Mouse (Mus musculus): Measurements from ENCODE around the gene Sema5b.
"Not testable (repeated sequence)": the region's sequence is repeated elsewhere in the genome, so short reads cannot be mapped to it uniquely, and the experiment has no call there.

Sema5b gene

DNA sequence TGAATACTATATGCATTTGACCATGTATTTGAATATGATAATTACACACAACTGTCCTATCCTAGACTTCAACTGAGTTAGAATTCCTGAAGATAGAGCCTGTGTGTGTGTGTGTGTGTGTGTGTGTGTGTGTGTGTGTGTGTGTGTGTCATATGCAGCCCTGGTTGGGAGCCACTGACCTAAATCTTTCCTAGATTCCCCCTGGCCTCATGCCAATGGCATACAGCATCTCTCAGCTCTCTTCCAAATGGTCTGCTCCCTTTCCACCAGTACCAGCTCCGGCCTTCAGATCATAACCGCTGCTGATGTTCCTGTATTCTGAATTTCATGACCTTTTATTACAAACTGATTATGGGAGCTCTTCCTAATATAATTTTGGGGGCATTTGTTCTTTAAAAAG is 8.4 kb downstream of the Sema5b start:
- DNase-seq (ENCODE audit: low spot score): no peak

DNA sequence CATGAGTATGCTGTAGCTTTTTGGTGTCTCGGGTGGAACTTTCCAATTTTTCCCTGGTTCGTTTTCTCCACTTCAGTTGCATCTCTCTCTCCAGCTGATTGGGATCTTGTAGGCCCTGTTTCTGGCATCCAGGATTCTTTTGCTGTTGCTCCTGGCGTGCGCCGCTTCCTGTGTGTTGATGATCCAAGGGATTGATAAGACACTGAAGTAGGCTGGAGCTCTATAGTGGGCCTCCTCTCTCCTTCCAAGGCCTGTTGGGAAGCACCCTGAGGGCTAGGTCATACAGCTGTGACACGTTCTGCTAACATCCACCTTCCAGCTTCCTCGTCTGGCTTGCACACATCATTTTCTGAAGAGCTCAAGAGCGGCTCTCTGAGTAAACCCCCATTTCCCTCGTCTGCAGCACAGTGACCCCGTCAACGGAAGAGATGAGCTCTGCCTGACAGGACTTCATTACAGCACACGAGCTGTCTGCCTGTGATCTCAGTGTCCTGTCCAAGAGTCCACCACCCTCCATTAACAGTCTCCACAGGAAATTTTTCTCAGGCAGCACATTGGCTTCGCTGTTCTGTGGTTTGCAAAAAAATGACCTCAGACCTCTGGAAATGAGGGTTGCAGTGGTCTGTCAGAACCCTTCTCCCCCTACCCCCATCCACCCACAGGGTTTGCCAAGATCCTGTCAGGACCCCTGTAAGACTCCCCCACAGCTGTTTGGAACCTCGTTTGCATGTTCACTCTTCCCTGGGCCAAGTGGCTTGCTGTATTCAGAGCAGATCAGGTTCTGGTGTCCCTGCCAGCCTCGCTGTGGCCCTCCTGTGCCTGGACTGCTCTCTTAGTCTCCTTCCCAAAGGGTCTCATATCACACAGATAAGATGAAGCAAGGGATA is 14.9 kb downstream of the Sema5b start:
- no peak for DNase-seq (ENCODE audit: low spot score)

GRCm38 (mm10) chr16:35557038-35557437 is 16.1 kb downstream of the Sema5b start:
- no peak for DNase-seq (ENCODE audit: low spot score)

DNA sequence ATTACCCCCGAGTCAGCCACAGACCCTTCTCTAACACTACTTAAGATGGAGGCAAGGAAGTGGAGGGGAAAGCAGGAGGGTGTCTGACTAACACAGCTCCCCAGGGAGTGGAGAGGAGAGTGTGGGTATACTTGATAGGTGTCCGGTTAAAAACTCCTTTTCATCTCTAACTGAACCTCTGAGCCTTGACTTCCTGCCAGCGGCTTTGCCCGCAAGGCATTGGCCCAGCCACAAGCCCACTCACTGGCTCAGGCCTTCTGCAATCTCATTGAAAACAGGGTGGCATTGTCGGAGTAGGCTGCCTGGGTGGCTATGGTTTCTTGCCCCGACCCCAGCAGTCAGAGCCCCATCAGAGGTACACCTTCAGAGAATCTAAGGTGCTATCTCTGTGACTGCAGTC is 20.6 kb downstream of the Sema5b start:
- DNase-seq (ENCODE audit: low spot score): no peak

DNA sequence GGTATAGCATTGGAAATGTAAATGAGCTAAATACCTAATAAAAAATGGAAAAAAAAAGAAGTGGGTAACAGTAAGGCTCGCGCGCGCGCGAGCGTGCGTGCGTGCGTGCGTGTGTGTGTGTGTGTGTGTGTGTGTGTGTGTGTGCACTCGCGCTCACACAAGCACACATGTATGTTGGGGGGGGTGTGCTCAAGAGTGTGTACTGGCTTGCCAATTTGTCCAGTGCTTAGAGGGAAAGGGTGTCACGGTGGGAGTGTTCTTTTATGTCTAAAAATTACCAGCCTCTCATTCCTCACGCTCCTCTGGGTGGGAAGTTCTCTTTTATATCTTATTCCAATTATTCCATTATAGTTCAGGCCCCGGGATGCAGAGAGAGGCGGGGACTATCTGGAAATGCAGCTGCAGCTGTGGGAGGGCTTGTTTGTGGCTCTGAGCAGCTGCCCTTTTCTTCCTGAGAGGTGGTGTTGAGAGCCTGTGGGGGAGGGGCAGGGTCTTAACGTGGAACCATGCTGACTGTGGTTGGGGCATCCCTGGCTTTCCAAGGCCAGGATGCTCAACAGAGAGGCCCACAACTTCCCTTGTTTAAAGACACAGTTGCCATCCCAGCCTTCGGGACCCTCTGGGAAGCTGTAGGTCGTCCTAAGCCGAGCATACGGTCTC is 23.4 kb downstream of the Sema5b start:
- DNase-seq (ENCODE audit: low spot score): no peak

DNA sequence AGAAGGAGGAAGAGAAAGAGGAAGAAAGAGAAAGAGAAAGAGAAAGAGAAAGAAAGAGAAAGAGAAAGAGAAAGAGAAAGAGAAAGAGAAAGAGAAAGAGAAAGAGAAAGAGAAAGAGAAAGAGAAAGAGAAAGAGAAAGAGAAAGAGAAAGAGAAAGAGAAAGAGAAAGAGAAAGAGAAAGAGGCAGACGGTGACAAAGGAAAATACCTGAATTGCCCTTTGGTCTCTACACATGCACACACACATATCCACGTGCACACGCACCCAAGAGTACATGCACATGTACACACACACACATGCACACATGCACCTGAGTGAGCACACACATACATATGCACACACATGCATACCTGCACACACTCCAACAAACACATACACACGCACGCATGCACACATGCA is 24.7 kb downstream of the Sema5b start:
- DNase-seq (ENCODE audit: low spot score): not testable (repeated sequence)

- no peak for DNase-seq (ENCODE audit: low spot score)
Measured at GRCm38 (mm10) chr16:35568225-35568880, 27.4 kb downstream of the Sema5b start.

GRCm38 (mm10) chr16:35569347-35569746 is 28.4 kb downstream of the Sema5b start:
- DNase-seq (ENCODE audit: low spot score): no peak

DNA sequence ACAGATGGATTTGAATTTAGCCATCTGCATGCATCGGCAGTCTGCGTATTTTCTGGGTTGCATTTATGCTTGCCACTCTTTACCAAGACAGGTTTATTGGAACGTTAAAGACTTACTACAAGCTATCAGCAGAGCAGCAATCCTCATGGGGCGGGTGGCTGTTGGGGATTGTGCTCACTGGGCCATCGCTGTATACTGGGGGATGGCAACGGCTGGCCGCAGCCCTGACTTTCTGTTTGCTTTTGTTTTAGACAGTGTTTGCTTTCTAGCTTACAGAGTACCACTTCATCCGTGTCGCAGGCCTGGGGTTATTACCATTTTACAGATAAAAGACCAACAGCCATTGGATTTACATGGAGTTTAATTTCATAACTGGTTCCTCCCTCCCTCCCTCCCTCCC is 28.8 kb downstream of the Sema5b start:
- no peak for DNase-seq (ENCODE audit: low spot score)

GRCm38 (mm10) chr16:35570627-35571026 is 29.7 kb downstream of the Sema5b start:
- DNase-seq (ENCODE audit: low spot score): no peak

- DNase-seq (ENCODE audit: low spot score): no peak
Measured at GRCm38 (mm10) chr16:35573586-35573985, 32.6 kb downstream of the Sema5b start.

- DNase-seq (ENCODE audit: low spot score): no peak
Measured at GRCm38 (mm10) chr16:35577181-35577941, 36.4 kb downstream of the Sema5b start.

GRCm38 (mm10) chr16:35581299-35581698 is 40.4 kb downstream of the Sema5b start:
- DNase-seq (ENCODE audit: low spot score): no peak

DNA sequence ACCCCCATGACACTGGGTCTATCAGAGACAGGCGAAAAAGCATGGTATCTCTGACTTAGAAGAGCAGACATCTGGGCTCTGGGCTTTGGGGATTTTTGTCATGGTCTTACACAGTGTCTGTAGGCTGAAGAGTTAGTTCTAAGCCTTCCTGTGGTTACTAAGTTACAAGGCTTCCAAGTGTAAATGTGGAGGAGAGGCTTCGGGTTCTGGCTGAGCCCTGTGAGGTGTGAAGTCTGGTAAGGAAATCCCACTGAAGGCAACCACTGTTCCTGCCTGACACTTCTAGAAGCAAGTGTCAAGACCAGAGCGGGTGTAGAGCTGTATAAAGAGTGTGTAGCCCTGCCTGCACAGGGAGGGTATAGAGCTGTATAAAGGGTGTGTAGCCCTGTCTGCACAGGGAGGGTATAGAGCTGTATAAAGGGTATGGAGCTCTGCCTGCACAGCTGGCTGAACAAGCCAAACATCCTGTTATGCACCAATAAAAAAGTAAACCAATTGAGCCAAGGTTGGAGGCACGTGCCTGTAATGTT is 42.7 kb downstream of the Sema5b start:
- DNase-seq (ENCODE audit: low spot score): no peak

- no peak for DNase-seq (ENCODE audit: low spot score)
Measured at GRCm38 (mm10) chr16:35585126-35585694, 44.3 kb downstream of the Sema5b start.

DNA sequence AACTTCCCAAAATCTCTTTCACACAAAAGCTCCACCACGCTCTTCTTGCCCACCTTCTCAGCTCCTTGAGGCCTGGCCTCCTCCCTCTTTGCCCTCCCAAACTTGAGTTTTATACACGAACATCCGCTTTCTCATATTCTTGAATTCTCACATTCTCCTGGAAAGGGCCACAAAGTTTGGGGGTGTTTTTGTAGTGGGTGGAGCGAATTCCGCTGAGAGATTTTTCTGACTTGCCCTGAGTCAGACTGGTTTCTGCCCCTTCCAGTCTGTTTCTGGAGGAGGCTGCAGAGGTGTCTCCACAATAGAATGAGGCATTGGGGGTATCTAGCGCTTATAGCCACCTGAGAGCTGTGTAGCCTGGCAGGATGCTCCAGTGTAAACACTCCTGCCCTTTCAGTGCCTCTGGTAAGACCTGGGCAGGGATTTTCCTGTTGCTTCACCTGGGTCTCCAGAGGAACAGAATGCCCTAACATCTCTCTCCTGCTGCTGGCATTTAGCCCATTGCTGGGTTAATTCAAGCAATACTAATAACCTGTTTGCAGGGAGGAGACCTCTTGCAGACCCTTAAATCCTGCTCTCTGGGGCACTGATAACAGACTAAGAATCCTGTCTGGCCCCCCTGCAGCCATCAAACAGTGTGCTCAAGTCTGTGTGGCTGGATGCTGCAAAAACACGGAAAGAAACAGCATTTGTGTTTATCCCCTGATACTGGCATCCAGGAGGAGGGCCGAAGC is 46.3 kb downstream of the Sema5b start:
- no peak for DNase-seq (ENCODE audit: low spot score)

DNA sequence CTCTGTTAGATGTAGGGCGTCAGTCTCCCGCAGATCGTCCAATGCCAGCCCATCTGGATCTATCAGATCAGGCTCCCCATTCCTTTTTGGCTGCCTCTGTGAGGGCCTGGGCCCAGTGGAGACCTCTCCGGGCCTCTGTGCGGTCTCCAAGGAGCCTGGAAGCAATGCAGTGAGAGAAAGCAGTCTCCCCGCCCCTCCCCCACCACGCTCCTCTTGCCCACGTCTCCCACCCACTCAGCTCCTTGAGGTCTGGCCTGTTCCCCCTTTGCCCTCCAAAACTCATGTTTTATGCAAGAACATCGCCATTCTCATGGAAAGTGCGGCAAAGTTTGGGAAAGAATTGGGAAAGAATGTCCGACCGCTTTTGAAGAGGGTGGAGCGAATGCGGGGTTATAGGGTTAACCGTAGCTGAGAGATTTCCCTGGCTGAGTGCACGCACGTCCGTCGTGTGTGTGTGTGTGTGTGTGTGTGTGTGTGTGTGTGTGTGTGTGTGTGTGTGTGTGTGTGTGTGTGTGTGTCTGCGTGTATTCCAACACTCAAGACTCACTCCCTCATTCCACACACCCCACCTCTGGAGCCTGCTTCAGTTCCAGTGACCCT is 47.0 kb downstream of the Sema5b start:
- DNase-seq (ENCODE audit: low spot score): no peak

DNA sequence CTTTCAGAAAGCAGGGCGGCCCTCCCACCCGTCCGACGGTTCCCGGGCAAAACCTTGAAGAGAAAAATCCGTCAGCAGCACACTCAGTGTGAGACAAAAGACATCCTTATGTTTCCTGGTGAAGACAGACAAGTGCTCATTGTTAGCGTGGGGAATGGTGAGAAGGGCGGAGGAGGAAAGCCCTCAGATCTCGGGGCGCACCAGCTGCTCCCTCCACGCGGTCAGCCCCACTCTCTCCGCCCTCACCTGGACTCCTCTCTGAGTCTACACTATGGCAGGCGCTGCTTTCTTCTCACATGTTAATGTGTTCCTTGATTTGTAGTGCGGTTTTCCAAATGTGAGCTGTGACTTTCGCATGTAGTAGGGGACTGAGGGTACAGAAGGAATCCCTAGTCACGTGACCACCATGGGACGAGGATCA is 47.8 kb downstream of the Sema5b start:
- no peak for DNase-seq (ENCODE audit: low spot score)

GRCm38 (mm10) chr16:35591756-35592155 is 50.8 kb downstream of the Sema5b start:
- DNase-seq (ENCODE audit: low spot score): no peak

GRCm38 (mm10) chr16:35592274-35593065 is 51.5 kb downstream of the Sema5b start:
- peak; percentile 65 for DNase-seq (ENCODE audit: low spot score)

All from adipocyte (in vitro differentiated cells).